Mouse (Mus musculus) ES-E14 (cell line): ENCODE results near the gene Ddx6.

Source experiments
- CHD2 ChIP-seq: IDR thresholded peaks from 2 replicates; pipeline ENCODE4 v1.6.1; 2014; ENCODE audit warnings: mild to moderate bottlenecking, low read depth, low read length, inconsistent platforms
- HCFC1 ChIP-seq: IDR thresholded peaks from 2 replicates; pipeline ENCODE4 v1.6.1; 2012; ENCODE audit warnings: low read length, inconsistent platforms, borderline replicate concordance; ENCODE audit not compliant: insufficient read depth
- MAFK ChIP-seq: IDR thresholded peaks from 2 replicates; pipeline ENCODE4 v1.6.1; 2014; ENCODE audit warnings: mild to moderate bottlenecking, low read depth, low read length, inconsistent platforms; ENCODE audit not compliant: insufficient read depth
- ZC3H11A ChIP-seq: IDR thresholded peaks from 2 replicates; pipeline ENCODE4 v1.6.1; 2012; ENCODE audit warnings: low read depth, mild to moderate bottlenecking, inconsistent platforms, low read length, borderline replicate concordance

- TF ChIP-seq MAFK = no peak
- no peak for TF ChIP-seq HCFC1
- no peak for TF ChIP-seq ZC3H11A
- TF ChIP-seq CHD2 = no peak
These were observed 29.6 kb upstream of the Ddx6 start for GRCm38 (mm10) chr9:44575095-44575494.
